Mouse (Mus musculus) activated CD4-positive, CD25-positive, alpha-beta regulatory T cell, adult 4 months (primary cell): Measurements from ENCODE around the gene Saa3. TPM values are rescaled to one million over a fixed set of nuclear protein-coding genes. Genes with fewer than 3 reads are reported as not detected.
"Not testable (repeated sequence)": the region's sequence is repeated elsewhere in the genome, so short reads cannot be mapped to it uniquely, and the experiment has no call there.

Experiments
- ATAC-seq: one replicate; pipeline ENCODE4 v1.8.0; 2017
- polyA plus RNA-seq, 2 experiments: library from polyadenylated mRNA; unstranded; fragments of 100-300 nt; shearing (Covaris generic); gene quantifications; one replicate each; pipeline ENCODE4 v1.2.1; 2017

Saa3 gene
- polyA plus RNA-seq = not detected

DNA sequence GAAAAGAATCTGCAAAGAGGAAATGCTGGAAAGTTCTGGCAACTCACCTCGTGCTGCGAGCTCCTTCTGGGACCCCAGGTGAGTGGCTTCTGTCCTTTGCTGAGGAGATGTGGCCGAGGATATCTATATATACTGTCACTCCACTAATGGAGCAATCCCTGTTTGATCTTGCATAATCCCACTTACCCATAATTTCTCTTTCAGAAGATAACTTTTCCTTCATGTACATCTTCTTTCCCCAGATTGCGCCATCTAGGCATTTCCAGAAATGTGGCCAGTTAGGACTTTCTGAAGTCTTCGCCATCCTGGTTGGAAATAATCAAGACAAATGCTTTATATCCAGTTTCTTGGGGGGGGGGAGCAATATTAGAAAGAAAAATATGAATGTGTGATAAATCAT lies at the start of gene Saa3:
Saa3 (minus strand) TSS at position 101 of the 400 bp plus-strand sequence.
- ATAC-seq = no peak

DNA sequence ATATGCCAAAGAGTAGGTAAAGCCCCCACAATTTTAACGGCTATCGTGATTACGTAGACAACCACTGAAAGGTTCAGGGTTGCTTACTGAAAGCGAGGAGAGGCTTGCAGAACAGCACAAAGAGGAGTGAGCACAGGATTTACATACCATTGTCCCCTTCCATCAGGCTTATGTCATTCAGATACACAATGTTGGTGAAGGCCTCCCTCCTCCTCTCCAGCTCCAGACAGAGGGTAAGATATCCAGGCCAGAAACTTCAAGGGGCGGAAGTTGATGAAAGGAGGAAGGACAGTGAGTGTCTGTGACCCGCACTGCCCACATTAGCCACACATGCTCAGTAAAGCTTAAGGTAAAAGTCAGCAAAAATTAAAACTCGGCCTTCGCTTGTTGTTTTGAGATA lies 49.2 kb upstream of the Saa3 start:
- ATAC-seq = no peak

DNA sequence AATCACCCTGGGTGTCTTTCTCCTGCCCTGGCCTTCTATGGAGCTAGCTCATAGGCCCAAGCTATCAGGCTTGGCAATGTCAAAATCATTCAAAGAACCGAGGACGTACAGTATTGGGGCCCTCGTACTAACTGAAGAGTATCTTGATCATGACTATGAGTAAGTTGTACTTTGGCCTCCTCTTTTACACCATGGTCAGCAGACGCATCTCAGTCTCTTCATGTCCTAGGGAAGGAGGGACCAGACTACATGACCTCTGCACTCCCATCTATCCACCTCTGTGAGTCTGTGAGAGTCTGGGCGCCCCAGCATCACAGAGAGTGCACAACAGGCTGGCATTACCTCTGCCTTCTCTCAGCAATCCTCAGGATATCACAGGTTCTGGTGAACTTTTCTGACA lies 47.1 kb upstream of the Saa3 start:
- ATAC-seq = no peak

DNA sequence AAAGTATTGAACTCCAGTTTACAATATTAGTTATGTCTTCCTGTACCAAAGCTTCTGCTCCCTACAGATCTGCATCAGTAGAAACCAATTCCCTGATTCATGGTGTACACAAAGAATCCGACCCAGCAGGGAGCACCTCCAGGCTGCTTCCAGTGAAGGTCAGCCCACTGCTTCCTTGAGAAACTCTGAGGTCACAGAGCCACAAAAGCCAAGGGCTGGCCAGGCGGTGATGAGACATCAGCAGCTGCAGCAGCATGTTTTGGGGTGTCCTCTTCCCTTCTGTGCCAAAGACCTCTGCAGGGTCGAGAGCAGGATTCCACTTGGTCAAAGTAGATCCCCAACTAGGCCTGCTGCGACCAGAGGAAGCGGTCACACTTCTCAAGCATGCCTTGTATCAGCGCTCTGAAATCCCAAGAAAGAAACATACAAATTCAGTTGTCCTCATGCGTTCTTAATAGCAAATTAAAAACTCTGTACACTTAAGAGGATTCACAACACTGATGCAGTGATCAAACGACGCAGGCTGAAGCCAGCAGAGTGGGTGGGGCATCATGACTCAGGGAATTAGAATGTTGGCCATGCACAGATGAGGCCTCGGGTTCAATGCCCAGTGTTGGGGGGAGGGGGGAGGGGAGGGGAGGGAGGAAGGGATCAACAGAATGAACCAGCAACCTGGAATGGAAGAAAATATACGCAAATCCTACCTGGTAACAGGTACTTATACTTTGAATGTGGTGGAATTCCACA lies 45.7 kb upstream of the Saa3 start:
- no peak for ATAC-seq

DNA sequence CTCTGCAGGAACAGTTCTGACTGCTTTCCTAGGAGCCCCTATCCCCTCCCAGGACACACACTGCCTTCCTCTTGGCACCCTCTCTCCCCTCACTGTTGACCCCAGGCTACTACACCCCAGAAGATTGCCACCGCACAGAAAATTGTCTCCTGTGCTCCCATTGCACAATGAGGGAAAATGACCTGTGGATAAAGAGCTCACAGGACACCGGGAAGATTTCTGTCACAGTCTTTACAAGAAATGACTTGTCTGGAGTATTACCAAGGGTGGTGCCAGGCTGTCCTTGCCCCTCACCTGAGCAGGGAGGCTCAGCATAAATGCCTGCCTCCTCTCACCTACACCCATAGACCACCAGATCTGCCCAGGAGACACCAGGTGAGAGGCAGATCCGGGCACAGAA lies 36.0 kb upstream of the Saa3 start, which contains the start of gene Saa2:
Saa2 (plus strand) TSS at position 301 of the 400 bp plus-strand sequence.
- ATAC-seq = no peak

DNA sequence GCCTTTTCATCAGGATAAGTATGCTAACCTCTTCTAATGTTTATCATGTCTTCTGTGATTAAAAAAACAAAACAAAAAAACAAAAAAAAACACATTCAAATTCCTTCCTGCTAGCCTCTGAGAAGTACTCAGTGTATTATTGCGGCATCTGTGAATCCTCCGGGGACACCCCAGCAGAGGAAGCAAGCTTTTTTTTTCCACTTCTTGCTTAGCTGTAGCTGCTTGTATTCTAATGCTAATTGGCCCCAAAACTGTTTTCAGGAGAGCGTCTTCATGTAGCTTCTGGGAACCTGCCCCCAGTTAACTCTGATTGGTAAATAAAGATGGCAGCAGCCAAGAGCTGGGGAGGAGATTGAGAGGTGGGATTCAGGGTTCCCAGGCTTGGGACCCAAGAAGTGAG lies 33.0 kb upstream of the Saa3 start:
- ATAC-seq = no peak

DNA sequence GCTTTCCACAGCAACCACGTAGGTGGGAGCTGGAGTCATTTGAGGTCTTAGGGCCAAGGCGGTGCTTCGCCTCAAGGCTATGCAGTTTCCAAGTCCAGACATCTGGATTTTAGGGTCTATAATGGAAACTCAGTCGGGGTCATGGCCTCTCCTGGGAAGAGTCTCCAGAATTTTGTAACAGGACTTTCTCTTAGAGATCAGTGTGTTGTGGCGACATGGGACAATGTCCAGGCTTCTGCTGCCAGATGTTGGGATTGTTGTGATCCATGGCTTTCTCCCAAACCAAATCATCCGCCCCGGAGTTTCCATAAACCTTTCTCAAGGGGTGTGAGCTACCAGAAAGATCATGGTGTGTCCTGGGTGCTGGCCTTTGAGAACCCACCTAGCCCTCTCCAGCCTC lies 30.9 kb upstream of the Saa3 start:
- no peak for ATAC-seq

DNA sequence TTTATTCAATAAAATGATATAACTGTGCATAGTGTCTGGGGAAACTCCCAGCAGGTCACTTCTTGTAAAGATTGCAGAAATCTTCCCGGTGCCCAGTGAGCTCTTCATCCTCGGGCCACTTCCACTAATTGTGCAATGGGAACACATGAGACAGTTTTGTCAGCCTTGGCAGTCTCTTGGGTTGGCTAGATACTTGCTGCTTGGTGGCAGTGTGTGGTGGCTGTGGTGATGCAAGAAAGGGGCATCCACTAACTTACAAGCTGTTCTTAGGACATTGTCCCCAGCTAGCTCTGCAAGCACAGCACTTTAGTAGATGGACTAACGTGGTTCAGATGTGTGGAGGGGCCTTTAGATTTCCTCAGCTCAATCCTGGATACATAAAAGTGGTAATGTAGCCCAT lies 30.3 kb upstream of the Saa3 start:
- ATAC-seq = no peak

DNA sequence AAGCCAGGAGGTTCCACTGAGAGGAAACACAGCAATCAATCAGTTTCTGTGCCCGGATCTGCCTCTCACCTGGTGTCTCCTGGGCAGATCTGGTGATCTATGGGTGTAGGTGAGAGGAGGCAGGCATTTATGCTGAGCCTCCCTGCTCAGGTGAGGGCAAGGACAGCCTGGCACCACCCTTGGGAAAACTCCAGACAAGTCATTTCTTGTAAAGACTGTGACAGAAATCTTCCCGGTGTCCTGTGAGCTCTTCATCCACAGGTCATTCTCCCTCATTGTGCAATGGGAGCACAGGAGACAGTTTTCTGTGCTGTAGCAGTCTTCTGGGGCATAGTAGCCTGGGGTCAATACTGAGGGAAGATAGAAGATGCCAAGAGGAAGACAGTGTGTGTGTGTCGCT lies 27.4 kb upstream of the Saa3 start, which contains the start of gene Saa1:
Saa1 (minus strand) TSS at position 101 of the 400 bp plus-strand sequence.
- ATAC-seq = not testable (repeated sequence)

DNA sequence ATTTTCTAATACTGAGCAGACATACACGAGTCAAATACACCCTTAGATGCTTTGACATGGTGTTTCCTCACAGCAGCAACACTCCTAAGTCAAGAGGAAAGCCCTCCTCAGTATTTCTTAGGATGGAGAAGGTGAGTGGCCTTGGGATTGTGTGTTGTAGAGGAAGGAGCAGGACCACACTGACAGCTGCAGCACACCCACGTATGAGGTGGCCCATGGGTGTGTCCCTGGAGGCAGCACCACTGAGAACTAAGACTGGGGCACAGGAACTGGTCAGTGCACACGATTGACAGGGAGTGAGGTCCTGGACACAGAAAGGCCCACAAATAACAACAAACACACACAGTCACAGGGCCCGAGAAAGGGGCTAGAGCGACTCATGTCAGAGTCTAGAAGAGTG lies 24.5 kb upstream of the Saa3 start:
- ATAC-seq = not testable (repeated sequence)

DNA sequence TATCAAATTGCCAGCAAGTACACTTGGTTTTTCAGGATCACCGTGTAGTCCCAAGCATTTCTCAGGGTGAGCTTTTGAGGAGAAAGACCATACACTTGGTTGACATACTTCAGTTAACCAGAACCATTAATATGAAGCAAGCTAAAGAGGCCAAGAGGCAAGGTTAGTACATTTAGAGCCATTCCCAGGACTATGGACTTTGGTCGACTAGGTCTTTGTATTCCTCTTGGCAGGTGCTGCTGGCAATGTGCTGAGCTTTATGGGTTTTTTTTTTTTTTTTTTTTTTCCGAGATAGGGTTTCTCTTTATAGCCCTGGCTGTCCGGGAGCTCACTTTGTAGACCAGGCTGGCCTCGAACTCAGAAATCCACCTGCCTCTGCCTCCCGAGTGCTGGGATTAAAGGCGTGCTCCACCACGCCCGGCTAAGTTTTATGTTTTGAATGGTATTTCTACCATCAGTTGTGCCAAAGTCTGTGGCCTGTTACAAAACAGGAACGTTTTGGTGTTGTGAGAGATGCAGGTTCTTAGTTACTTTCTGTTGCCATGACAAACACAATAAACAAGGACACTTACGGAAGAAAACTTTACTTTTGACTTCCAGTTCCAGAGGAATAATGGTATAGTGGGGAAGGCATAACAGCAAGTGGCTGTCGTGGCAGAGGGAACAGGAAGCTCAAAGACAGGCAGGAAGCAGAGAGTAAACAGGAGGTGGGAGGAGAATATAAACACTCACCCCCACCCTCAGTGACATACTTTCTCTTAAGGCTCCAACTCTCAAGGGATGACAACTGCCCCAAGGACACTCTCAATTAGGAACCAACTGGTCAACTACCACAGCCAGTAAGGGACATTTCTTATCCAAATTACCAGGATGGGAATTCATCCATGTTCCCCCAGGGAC lies 23.3 kb upstream of the Saa3 start:
- ATAC-seq = no peak

DNA sequence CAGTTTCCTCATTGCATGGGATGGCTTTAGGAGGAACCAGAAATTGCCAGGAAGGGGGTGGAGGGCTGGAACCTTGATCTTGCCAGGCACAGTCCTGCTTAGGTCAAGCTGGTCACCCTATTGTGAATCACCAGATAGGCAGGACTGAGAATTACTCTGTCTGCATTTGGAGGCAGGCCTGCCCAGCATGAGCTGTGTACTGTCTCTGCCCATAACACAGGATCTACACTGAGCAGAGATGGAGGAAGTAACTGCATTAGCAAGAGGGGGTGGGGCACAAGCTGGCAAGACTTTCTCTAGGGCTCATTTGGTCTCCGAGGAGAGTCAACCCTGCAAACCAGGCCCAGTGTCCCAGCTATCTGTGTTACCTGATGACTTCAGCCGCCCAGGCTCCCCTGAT lies 19.5 kb upstream of the Saa3 start:
- ATAC-seq = no peak

DNA sequence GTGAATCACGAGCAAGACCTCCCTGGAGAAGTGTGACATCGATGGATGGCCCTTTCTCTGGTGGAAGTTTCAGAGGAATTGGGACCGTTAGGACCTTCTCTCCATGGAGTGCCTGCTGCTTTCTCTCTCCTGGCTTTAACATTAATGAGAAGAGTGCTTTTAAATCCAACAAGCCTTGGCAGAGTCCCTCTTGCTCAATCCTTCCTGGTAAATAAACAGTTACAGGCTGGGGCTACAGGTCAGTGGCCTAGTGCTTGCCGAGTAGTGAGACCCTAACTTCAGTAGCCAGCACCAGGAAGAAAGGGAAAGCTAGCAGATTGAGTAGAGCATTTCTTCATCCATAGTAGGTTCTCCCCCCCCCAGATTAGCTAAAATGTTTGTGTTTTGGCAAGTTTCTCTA lies 17.0 kb upstream of the Saa3 start, which contains the start of gene Saa4:
Saa4 (minus strand) TSS at position 146 of the 400 bp plus-strand sequence.
- no peak for ATAC-seq

DNA sequence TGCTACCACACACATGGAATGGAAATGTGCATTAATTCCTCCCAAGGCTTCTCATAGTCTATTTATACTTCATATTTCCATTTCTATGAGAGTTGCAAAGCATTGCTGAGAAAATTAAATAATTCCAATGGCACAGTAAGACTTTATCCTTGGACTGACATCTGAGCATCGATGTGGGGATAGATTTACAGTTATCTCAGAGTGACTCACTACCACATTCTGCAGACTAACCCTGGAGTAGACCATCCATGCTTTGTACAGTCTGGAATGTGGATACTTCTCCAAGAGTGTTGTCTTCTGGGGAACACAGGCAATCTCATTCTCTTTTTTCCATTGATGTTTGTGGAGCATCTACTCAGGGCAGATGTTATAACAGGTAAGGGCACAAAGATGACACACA lies 12.1 kb upstream of the Saa3 start:
- ATAC-seq = no peak

DNA sequence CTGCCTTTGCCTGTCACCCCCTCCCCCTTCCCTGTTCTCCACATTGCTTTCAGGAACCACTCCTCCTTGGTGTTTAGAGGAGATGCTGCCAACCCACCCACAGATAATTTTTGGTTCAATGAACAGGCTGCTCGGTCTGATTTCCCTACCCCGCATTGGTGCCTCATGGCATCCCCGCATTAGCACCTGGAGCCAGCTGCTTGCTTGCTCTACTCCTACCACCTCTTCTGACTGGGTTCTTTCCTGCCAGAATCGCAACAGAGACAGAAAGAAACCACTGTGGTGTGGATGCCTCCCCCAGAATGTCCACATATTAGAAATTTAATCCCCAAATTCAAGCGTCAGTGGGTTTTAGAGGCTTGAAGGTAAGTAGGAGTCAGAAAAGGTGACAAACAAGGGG lies 8.9 kb upstream of the Saa3 start:
- ATAC-seq = no peak

DNA sequence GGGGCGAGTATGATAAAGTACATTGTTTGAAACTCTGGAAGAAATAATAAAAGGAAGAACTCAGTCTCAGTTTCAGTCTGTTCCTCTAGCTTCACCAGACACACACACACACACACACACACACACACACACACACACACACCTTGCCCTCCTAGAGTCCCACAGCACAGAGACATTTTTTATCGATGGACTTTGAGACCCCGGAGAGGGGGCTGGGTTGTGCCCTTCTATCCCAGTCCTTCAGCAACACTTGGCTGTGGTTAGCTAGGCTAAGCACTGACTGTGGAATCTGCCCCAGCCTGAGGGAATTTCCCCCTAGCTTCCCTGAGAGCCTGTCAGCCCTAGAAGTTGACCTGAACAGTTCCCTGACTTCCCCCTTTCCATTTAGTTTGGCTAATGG lies 8.3 kb upstream of the Saa3 start:
- no peak for ATAC-seq

DNA sequence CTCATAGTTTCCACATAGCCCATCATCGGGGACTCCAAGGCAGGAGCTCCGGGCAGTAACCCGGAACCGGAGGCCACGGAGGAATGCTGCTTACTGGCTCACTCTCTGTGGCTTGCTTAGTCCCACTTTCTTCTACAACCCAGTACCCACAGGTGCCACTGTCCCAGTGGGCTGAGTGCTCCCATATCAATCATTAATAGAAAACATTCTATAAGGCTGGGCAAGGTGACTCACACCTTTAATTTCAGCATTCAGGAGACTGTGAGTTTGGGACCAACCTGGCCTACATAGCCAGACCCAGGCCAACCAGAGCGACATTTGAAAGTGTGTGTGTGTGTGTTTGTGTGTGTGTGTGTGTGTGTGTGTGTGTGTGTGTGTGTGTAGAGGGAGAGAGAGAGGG lies 7.9 kb upstream of the Saa3 start:
- no peak for ATAC-seq

DNA sequence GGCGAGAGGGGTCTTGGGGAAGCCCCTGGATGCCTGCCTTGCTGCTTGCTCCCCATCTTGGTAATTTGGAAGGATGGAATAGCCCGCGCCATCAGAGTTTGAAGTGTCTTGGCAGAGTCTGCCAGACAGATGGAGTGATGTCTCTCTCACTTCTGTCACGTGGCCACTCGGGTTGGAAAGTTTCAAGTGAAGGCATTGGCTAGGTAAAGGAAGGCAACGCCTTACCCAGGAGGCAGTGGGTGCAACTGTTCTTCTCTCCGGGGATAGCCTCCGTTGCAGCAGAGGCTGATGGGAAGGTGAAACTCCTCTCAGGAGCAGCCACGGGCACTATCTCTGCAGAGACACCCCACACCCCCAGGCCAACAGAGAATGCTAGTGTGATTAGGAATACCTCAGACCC lies 5.0 kb upstream of the Saa3 start:
- ATAC-seq = no peak

DNA sequence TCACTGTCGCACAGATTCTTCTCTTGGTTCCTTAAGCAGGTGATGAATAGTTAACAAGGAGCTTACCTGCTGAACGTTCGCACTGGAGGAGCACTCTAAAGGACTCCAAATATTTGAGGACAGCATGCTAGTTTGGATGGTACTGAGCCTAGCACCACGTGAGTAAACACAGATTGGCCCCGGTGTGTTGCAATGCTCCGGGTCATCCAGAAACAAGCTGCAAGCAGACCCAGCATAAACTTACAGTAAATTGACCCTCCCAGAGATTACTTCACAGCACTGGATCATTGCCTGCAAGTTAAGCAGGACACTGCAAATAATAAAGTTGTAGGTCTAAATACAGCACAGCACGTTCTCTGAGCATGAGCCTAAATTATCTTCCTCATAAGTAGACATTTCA lies 4.0 kb upstream of the Saa3 start:
- ATAC-seq = no peak

DNA sequence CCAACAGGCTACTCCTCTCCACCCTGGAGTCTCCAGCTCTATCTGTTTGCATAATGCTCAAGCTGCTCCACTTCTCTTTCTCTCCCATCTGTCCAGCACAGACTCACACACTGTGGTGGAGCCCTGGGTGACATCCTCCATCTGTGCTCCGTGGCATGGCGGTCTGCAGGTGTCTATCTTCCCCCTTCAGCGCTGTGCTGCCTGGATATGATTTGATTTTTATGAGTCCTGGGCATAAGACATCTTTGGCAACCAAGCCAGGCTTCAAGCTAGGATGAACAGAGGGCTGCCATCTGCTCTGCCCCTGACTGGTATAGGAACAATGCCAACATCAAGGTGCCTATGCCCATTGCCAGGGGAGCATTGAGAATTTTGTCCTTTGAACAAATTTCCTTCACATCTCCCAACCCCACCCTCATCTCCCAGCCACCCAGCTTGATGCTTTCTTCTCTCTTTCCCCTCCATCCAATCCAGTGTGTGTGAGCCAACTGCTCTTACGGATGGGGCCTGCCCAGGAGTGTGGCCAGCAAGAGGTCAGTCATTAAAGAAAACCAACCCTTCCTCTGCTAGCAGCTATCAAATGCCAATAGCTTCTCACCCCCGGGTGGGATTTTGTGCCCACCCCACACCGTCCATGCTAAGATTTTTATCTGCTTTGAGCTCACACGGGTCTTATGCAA lies 3.2 kb upstream of the Saa3 start:
- ATAC-seq = no peak

DNA sequence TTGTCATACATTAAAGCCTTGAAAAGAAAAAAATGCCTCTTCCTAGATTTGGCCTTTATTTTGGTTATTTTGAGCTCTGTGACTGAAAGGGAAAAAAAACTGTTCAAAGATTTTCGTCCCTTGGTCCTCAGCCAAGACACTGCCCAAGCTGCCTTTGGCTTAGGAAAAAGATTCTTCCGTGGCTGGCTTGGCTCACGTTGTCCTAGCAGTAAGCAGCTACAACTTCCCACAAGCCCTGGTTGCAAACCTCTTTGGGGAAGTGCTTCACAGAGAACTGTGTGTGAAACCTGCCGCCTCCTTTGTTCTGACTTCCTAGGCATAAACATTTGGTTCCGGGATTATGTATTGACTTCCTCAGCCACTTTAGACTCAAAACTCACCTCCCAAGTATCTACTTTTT lies 1.4 kb upstream of the Saa3 start:
- no peak for ATAC-seq

DNA sequence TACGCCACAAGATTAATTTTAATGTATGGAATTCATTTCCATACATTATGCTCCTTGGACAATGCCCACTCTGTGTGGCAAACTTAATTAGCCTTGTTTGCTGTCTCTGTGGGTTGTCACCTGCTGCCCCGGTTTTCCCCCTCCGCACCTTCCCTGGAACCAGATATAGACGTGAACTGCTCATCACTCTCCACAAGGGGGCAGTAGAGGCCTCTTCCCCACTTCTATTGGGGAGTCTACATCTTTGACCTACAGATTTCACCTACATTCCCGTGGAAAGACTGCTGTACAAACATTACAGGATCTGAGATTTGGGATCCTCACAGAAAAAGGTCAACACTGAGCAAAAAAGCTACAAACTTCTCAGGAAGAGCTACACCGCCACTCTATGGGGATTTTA lies 982 bp downstream of the Saa3 start:
- ATAC-seq = peak; percentile 33

DNA sequence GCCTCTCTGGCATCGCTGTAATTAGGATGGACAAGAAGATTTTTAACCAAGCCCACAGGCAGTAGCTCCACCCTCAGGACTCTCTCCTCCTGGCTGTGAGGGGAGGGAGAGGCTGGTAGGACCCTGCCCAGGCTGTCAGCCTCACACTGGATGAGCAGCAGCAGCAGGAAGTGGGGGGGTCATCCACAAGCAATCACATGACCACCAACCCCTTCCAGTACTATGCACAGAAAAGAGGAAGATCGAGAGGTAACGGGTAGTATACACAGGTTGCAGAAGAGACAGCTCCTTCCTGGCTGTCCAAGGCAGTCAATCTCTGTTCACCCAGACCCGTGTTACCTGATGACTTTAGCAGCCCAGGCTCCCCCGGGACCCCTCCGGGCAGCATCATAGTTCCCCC lies 3.2 kb downstream of the Saa3 start:
- ATAC-seq = no peak
